Mouse (Mus musculus): Measurements from ENCODE around the gene Trp53bp1.

Trp53bp1 gene

GRCm38 (mm10) chr2:121249758-121250157 is 21.4 kb downstream of the Trp53bp1 start:
- no peak for DNase-seq (ENCODE audit: low spot score)

- DNase-seq (ENCODE audit: low spot score) = no peak
Measured at GRCm38 (mm10) chr2:121244099-121244498, 27.1 kb downstream of the Trp53bp1 start.

- DNase-seq (ENCODE audit: low spot score) = no peak
Measured at GRCm38 (mm10) chr2:121239426-121239825, 31.8 kb downstream of the Trp53bp1 start.

GRCm38 (mm10) chr2:121235460-121236072 is 35.6 kb downstream of the Trp53bp1 start:
- DNase-seq (ENCODE audit: low spot score) = no peak

- no peak for DNase-seq (ENCODE audit: low spot score)
Measured at GRCm38 (mm10) chr2:121228135-121228534, 43.1 kb downstream of the Trp53bp1 start.

GRCm38 (mm10) chr2:121223010-121223409 is 48.2 kb downstream of the Trp53bp1 start:
- no peak for DNase-seq (ENCODE audit: low spot score)

GRCm38 (mm10) chr2:121219994-121220393 is 51.2 kb downstream of the Trp53bp1 start:
- DNase-seq (ENCODE audit: low spot score) = no peak

- DNase-seq (ENCODE audit: low spot score) = no peak
Measured at GRCm38 (mm10) chr2:121219177-121219576, 52.0 kb downstream of the Trp53bp1 start.

- DNase-seq (ENCODE audit: low spot score) = no peak
Measured at GRCm38 (mm10) chr2:121214491-121214890, 56.7 kb downstream of the Trp53bp1 start.

- no peak for DNase-seq (ENCODE audit: low spot score)
Measured at GRCm38 (mm10) chr2:121206541-121206940, 64.7 kb downstream of the Trp53bp1 start.

GRCm38 (mm10) chr2:121204276-121204675 is 66.9 kb downstream of the Trp53bp1 start:
- no peak for DNase-seq (ENCODE audit: low spot score)

GRCm38 (mm10) chr2:121195466-121195865 is 75.7 kb downstream of the Trp53bp1 start:
- no peak for DNase-seq (ENCODE audit: low spot score)

GRCm38 (mm10) chr2:121188530-121188929 is 82.7 kb downstream of the Trp53bp1 start:
- DNase-seq (ENCODE audit: low spot score) = no peak

- DNase-seq (ENCODE audit: low spot score) = no peak
Measured at GRCm38 (mm10) chr2:121184142-121184541, 87.1 kb downstream of the Trp53bp1 start.

- DNase-seq (ENCODE audit: low spot score) = no peak
Measured at GRCm38 (mm10) chr2:121183431-121183830, 87.8 kb downstream of the Trp53bp1 start.

- DNase-seq (ENCODE audit: low spot score) = no peak
Measured at GRCm38 (mm10) chr2:121178828-121179479, 92.3 kb downstream of the Trp53bp1 start.

GRCm38 (mm10) chr2:121170980-121171742 is 100.0 kb downstream of the Trp53bp1 start, which contains the start of gene Zscan29:
Gene Zscan29, minus strand, starts transcription at chr2:121171125.
- DNase-seq (ENCODE audit: low spot score) = peak; percentile 81

GRCm38 (mm10) chr2:121170481-121170971 is 100.7 kb downstream of the Trp53bp1 start, which contains the start of gene Tubgcp4:
Gene Tubgcp4, plus strand, starts transcription at chr2:121170654.
- DNase-seq (ENCODE audit: low spot score) = no peak

- DNase-seq (ENCODE audit: low spot score) = no peak
Measured at GRCm38 (mm10) chr2:121169902-121170301, 101.3 kb downstream of the Trp53bp1 start.

- no peak for DNase-seq (ENCODE audit: low spot score)
Measured at GRCm38 (mm10) chr2:121169173-121169572, 102.0 kb downstream of the Trp53bp1 start.

GRCm38 (mm10) chr2:121153100-121153499 is 118.1 kb downstream of the Trp53bp1 start:
- no peak for DNase-seq (ENCODE audit: low spot score)

- no peak for DNase-seq (ENCODE audit: low spot score)
Measured at GRCm38 (mm10) chr2:121149679-121150078, 121.5 kb downstream of the Trp53bp1 start.

Data from spleen, adult 12 weeks (tissue).